Mouse (Mus musculus): ENCODE data around the gene Oip5.

Gene Oip5

DNA sequence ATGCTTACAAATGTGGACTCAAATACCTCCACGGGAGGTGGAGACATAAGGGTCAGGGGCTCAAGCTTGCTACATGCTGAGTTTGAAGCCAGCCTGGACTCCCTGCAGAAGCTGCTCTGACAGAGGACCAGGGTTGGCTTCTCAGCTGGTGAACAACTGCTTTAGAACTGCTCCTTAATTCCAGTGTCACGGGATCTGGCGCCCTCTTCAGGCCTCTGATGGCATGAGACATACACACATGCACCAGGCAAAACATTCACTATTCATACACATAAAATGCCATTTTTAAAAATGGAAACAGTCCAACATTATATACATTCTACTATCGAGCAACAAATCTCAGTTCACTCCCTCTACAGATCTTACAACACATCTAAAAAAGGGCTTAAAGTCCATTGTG is 30.9 kb downstream of the Oip5 start:
- no peak for DNase-seq (ENCODE audit: low spot score in 2 of 2)

DNA sequence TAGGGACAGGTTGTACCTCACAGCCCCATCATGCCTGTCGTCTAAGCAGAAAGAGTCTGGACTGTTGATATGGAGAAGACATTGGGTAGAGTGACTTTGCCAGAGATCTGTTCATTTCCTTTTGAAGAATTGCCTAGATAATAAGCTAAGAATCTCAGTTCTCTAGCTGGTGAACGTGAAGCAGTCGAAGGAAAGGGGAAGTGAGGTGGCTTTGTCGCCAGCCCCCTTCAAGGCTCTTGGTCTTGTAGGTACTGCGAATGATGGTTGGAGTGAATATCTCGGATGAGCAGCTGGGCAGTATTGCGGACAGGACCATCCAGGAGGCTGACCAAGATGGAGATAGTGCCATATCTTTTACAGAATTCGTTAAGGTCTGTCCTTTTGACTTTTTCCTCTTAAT is 34.0 kb downstream of the Oip5 start:
- DNase-seq (ENCODE audit: low spot score in 2 of 2), result no peak

DNA sequence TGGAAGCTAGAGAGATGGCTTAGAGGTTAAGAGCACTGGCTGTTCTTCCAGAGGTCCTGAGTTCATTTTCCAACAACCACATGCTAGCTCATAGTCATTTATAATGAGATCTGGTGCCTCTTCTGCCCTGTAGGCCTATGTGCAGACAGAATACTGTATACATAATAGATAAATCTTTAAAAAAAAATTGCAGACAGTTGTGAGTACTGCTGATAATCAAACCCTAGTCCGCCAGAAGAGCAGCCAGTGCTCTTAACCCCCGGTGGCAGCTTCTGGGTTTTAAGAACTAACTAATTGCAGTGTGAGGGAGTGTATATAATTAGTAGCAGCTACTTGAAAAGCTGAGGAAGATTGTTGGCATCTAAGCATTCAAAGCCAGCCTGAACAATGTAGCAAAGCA is 34.8 kb downstream of the Oip5 start:
- no peak for DNase-seq (ENCODE audit: low spot score in 2 of 2)

DNA sequence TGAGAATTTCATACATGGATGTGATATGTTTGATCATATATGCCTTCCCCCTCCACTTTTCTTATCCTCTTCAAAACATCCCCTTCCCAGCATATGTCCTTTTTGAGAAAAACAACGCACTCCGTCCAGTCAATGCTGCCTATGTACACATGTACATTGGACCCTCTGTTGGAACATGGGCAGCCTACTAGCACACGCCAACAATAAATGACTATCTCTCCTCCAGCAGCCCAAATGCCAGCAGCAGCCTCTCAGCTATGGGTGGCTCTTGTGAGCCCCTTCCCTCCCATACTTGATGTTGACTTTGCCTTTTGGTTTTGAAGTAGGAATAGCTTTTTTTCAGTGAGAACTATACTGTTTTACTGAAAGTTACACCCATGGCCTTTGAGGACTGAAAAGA is 36.7 kb downstream of the Oip5 start:
- DNase-seq (ENCODE audit: low spot score in 2 of 2), result no peak

DNA sequence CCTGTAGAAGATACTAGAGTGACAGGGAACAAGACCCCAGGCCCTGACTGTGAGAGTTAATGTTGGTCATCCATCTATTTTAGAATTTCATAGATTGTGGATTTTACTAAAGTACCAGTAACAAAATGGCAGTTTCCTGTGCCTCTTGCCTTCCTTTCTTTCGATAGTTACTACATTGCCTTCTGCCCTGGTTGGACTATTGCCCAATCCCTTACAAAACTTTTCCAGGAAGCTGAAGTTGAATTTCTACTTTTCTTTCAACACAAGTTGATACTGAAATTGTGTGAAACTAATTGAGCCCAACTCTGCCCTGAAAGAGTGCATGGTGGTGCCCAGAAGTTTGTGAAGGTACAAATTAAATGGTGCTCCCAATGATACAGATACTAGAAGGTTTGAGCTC is 45.8 kb downstream of the Oip5 start:
- DNase-seq (ENCODE audit: low spot score in 2 of 2), result no peak

DNA sequence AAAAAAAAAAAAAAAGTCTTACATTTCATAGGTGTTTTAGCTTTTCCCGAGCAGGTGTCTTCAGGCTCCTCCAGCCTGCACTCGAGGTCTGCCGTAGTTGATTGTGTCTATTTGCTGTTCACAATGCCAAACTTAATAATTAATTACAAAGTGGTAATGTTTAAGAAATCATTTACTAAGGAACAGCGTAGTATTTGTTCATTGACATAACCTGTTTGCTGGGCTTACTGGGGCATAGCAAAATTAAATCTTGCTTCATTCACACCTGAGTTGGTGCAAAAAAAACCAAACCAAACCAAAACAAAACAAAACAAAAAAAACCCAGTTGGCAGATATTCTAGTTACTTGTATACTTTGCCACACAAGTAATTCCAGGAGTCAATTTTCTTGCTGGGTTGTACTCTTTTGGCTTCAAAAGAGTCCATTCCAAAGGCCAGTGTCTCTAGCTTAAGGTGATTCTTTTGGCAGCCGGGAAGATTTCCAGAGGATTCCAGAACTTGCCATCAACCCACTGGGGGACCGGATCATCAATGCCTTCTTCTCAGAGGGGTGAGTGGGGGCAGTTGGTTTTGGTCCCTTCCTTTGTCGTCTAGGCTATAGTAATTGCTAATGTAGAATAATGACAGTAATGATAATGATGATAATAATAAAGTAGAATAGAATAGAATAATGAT is 52.0 kb downstream of the Oip5 start:
- no peak for DNase-seq (ENCODE audit: low spot score in 2 of 2)

DNA sequence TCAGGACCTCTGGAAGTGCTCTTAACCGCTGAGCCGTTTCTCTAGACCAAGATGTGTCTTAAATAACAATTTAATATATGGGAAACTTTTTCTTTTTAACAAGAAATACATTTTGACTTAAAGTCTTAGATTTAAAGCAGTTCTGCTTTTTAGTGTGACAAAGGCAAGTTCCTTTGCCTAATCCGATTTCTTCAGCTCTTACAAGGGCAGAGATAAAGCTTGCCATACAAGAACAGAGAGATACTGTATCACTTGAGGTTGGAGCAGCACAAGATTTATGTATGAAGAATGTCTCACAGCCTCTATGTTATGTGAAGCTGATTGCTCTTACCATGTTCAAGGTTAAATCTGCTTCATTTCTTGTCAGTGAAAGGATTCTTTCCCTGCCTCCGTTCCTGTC is 53.0 kb downstream of the Oip5 start:
- DNase-seq (ENCODE audit: low spot score in 2 of 2), result no peak

DNA sequence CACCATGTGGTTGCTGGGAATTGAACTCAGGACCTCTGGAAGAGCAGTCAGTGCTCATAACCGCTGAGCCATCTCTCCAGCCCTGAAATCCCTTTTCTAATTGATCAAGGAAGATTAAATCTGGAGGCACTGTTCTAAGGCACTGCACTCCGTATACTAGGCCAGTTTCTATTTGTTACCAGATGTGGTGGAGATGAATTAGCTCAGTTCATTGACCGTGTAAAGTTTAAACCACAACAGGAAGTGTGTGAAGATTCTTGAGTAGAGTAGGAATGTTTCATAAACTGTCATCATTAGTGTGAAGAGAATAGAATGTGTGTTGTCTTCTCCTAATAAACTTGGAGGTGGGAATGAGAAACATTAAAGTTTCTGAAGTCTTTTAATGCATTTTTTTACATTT is 56.5 kb downstream of the Oip5 start:
- DNase-seq (ENCODE audit: low spot score in 2 of 2), result no peak

Data from right cerebral cortex, postnatal 36 days (tissue).